Mouse (Mus musculus) left cerebral cortex, adult 18-20 months (tissue): ENCODE data around the gene Gm42742. TPM values are rescaled to one million over a fixed set of nuclear protein-coding genes. Genes with fewer than 3 reads are reported as not detected.
A peak's percentile ranks its signal among the peaks of the same experiment; 100 is the strongest.

Experiments used
- DNase-seq, 2 experiments: peaks; one replicate each; pipeline ENCODE4 v3.0.0; 2021 to 2022; ENCODE audit warnings: low spot score in 2 of 2, mixed read lengths in 1 of 2
- total RNA-seq, 2 experiments: library from RNA; stranded (reverse); gene quantifications; 2 replicates each; pipeline ENCODE4 v1.2.3; 2021

The Gm42742 gene
- total RNA-seq, 2 experiments from 2014 or later, result 45.7 to 55.3 TPM

- DNase-seq, result no peak
Measured at GRCm38 (mm10) chr7:127020491-127020890, 406 bp downstream of the Gm42742 start.

- peak in 1 of 2 experiments; percentile 27 for DNase-seq
Measured at GRCm38 (mm10) chr7:127020031-127020430, 866 bp downstream of the Gm42742 start.

DNA sequence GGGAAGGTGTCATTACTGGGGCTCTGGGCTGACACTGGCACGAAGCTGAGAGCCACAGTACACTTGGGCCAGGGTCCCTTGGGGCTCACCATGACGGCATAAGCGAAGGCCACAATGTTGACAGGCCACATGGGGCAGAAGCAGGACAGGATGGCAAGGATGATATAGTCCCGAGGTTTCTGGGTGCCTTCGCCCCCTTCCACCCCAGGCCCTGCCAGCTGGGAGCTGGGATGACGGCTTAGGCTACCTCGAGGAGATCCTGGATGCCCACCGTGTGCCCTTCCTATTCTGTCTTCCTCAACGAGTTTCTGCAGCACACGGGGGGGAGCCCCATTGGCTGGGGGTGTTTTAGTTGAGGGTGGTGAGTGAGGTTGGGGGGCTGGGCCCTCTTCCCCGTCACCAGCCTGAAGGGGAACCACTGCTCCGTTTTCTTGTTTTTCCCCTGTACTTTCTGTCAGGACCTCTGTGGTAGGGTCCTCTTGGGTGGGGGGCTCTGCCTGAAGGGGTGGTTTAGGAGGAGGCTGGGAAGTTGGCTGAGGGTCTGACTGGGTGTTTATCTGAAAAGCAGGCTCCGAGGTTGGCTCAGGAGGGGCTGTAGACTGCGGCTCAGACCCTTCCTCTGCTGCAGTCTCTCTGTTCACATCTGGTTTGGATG is 1.5 kb downstream of the Gm42742 start:
- no peak for DNase-seq

DNA sequence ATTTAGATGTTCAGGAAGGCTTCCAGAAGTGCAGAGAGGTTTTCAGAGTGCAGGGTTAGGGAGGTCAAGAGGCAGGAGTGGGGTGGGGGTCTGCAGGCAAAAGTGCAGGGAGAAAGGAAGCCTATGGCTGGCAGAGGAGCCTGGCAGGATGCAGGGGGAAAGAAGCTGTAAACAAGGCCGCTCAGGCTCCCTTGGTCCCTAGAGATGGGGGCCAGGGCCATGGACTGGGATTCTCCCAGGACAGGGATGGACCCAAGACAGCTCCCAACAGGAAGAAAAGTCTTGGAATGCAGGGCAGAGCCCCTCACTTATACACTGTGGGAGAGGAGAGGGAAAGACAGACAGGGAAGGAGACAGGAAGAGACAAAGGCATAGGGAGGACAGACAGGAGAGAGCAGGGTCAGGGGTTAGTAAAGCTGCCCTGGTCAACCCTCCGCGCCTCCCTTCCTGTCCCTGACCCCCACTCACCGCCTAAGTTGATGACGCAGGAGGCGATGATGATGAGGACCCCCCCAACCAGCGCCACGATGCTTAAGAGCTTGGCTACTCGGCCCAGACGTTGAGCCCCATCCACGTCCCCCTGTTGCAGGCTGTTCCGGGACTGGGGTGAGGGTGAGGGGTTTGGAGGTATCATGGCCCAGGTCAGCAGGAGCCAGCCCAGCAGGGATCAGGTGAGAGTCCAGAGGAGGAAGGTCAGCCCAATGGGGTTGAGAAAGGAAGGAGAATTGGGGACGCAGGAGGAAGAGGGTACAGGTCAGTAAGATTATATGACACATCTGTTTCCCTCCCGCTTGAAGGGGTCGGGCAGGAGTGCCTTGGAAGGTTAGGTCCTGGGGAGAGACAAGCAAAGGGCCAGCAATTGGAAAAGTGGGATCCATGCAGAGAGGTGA is 2.2 kb downstream of the Gm42742 start:
- no peak for DNase-seq

DNA sequence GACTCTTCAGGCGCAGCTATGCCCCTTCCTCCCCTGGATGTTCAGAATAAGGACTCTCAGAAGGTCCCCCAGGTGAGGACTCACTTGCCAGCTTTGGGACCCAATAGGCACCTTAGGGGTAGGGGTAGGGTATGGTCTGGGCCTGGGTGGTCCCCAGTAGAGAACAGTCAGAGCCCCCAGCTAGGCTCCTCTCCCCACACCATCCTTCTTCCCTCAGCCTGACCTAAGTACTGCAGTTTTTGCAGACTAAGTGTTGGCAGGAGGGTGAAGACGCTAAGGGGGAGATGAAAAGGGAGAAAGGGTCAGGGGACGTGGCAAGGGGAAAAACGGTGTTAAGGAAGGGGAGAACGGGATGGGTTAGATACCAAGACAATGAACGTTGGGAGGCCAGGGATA is 2.9 kb downstream of the Gm42742 start:
- no peak for DNase-seq

- DNase-seq, result peak; percentile 96
Measured at GRCm38 (mm10) chr7:127016971-127017949, 3.6 kb downstream of the Gm42742 start, which contains the start of gene Pagr1a. TSS of gene Pagr1a (minus strand) at chr7:127017352.

DNA sequence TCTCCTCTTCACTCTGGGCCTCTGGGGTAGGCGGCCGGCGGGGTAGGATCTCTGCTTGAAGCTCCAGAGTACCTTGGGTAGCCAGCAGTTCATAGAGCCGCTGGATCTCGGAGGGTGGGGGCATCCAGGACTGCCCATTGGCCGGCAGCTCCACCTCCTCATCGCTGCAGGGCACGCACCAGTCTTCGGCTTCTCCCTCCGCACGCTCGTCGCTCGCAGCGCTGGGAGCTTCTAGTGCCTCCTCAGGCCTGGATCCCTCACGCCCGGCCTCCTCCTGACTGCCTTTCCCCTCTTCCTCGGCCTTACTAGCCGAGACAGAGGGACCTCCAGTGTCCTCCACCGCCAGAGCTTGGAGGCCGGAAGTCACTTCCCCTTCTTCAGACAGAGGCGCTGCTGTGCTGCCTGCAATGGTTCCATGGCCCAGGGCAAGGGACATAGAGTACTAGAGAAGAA is 4.4 kb downstream of the Gm42742 start:
- peak; percentile 55 to 64 for DNase-seq

GRCm38 (mm10) chr7:127016481-127016485 is 4.6 kb downstream of the Gm42742 start, which contains the start of gene Pagr1b:
TSS of gene Pagr1b (minus strand) at chr7:127016484.
- no peak for DNase-seq

GRCm38 (mm10) chr7:127016081-127016480 is 4.8 kb downstream of the Gm42742 start:
- no peak for DNase-seq

DNA sequence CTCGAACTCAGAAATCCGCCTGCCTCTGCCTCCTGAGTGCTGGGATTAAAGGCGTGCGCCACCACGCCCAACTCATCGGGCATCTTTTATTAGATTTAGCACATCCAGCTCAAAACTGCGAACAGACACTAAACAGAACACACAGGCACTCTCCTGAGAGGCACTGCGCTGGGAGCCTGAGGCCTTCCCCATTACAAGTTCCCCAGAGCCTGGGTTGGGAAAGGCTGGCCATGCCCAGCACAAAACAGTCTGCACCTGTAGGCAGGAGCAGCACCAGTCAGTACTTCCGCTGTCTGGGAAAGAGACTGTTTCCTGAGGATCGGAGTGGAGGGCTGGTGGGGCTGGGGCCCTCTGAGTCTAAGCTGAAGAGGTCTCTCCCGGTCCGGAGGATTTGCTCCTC is 5.9 kb downstream of the Gm42742 start:
- DNase-seq, result no peak

DNA sequence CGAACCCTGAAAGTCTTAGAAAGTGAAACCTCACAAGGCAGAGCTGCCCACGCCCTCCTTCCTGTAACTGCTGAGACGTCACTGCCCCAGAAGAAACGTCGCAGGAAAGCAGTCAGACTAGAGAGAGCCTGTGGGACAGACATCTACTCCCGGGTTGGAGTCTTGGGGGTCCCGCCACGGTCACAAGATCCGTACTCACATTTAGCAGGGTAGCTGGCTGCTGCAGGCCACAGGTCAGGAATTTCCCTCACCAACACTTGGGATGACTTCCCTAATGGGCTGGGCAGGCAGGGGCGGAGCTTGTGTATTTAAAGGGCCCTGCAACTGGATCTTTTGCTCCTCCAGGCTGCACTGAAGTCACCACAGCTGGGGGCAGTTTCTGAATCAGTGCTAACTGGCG is 6.6 kb downstream of the Gm42742 start, which contains the start of gene Mvp:
Mvp (minus strand) TSS at position 302 of the 400 bp plus-strand sequence.
- DNase-seq, result peak in 1 of 2 experiments; percentile 25

DNA sequence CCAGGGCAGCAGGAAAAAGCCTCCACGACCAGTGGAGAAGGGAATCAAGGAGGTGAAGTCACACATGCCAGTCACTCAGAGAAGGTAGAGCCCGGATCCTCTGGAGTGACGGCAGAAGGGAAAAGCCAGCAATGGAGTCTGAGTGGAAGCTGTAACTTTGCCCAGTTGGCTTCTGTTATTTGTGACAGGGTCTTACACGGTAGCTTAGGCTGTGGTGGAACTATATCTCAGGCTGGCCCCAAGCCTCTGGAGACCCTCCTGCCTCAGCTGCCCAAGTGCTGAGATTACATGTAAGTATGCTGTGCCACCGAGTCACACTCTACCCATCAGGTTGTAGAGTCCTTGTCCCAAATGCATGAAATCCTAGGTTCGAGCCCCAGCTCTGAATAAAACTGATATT is 7.5 kb downstream of the Gm42742 start:
- DNase-seq, result no peak

DNA sequence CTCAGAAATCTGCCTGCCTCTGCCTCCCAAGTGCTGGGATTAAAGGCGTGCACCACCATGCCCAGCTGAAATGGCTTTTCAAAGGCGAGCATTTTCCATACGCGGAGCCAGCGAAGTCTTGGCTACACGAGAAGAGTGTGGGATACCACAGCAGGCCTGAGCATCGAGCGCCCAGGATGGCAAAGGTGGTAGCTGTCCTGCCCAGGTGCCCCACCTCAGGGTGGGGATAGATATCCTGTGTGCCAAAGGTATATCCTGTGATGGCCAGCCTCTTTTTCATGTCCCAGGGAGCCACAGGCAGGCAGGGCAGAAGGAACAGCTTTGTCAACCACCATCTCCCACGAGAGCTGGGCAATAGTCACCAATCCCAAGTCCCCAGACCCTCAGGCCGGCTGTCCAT is 8.1 kb downstream of the Gm42742 start:
- no peak for DNase-seq

- DNase-seq, result no peak
Measured at GRCm38 (mm10) chr7:127012374-127012773, 8.5 kb downstream of the Gm42742 start.

DNA sequence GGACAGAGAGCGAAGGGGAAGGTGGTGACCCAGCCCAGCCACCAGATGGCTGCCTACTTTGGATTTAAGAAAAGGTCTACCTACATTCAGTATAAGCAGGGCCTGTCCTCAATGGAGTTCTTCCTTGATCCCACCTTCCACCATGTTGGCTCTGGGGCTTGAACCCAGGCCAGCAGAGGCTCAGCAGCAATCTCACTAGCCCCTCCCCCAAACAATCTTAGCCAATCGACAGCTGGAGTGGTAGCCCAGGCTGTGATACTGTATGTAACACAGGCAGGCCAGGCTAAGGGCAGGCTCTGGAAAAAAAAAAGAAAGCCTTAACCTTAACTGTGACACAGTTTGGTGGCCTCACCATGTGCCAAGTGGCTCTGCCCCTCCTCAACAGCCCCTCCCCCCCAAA is 9.2 kb downstream of the Gm42742 start:
- DNase-seq, result no peak

- DNase-seq, result no peak
Measured at GRCm38 (mm10) chr7:127011051-127011450, 9.8 kb downstream of the Gm42742 start.

- no peak for DNase-seq
Measured at GRCm38 (mm10) chr7:127009307-127010085, 11.4 kb downstream of the Gm42742 start.

GRCm38 (mm10) chr7:127008239-127009019 is 12.5 kb downstream of the Gm42742 start:
- peak; percentile 83 to 84 for DNase-seq

DNA sequence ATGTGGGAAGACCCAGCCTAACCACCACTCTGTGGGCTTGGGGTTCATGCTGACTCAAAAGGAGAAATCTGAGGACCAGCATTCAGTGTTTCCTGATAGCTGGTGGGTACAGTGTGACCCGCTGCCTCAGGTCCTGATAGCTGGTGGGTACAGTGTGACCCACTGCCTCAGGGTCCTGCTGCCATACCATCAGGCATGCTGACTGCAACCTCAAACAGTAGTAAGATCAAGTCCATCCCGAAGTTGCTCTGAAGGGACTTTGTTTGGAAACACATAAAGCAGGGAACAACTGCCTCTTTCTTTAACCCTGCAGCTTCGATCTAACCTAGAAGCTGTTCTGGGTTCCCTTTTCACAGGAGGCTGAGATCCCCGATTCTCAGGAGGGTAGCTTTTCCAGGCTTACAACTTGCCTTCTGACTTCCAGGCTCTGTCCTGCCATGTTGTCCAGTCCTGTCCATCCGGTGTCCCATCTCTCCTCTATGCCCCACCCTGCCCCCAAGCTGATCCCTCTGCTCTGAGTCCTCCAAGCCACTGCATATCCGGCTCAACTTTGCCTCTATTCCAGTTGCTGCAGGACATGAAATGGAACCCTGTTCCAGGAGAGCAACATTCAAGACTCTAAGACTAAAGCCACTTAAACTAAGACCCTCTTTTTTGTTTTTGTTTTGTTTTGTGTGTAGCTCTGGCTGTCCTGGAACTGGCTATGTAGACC is 13.4 kb downstream of the Gm42742 start:
- no peak for DNase-seq
